Mouse (Mus musculus): Measurements from ENCODE around the gene Accs. TPM values are rescaled to one million over a fixed set of nuclear protein-coding genes. Genes with fewer than 3 reads are reported as not detected.
A peak's percentile ranks its signal among the peaks of the same experiment; 100 is the strongest.

The Accs gene
- polyA plus RNA-seq, 1 experiment, result 19.1 TPM

- H3K4me3 ChIP-seq (replicated peaks; ENCODE audit: extremely low read depth, low read depth, low read length), result no peak overlapping the region
- WGBS, result 50% methylated on average over 4 of the region's 4 CpGs
- DNase-seq, result peak; percentile 62
- 0 out of 2 replicates have a peak, but pooled peaks have one; percentile 11 for TF ChIP-seq CTCF (IDR thresholded peaks at IDR 0.05; ENCODE audit: insufficient read depth, low read length)
- TF ChIP-seq POLR2A (IDR thresholded peaks at IDR 0.05; ENCODE audit: borderline replicate concordance, extremely low read depth, low read depth, low read length), result no peak
- no peaks in the 10 kb centered on the region for H3K4me1 ChIP-seq (ENCODE audit: control insufficient read depth, insufficient read depth, low read length)
Measured at GRCm38 (mm10) chr2:93786175-93786574, 63.6 kb downstream of the Accs start.

- WGBS, result 66% methylated on average over 2 of the region's 2 CpGs
- DNase-seq, result no peak
- no peak for TF ChIP-seq CTCF (IDR thresholded peaks at IDR 0.05; ENCODE audit: insufficient read depth, low read length)
- TF ChIP-seq POLR2A (IDR thresholded peaks at IDR 0.05; ENCODE audit: borderline replicate concordance, extremely low read depth, low read depth, low read length), result no peak
- Histone ChIP-seq H3K4me3 (replicated peaks; ENCODE audit: extremely low read depth, low read depth, low read length) (no peak overlapping the region), H3K4me1 (ENCODE audit: control insufficient read depth, insufficient read depth, low read length) (no peaks in the 10 kb centered on the region)
Measured at GRCm38 (mm10) chr2:93785432-93785798, 64.3 kb downstream of the Accs start.

GRCm38 (mm10) chr2:93784721-93785431 lies 64.9 kb downstream of the Accs start:
- WGBS, result 79% methylated on average over 12 of the region's 12 CpGs
- TF ChIP-seq CTCF (IDR thresholded peaks at IDR 0.05; ENCODE audit: insufficient read depth, low read length), result no peak
- TF ChIP-seq POLR2A (IDR thresholded peaks at IDR 0.05; ENCODE audit: borderline replicate concordance, extremely low read depth, low read depth, low read length), result no peak

GRCm38 (mm10) chr2:93783926-93784539 lies 65.7 kb downstream of the Accs start:
- WGBS, result 91% methylated on average over 9 of the region's 9 CpGs
- TF ChIP-seq CTCF (IDR thresholded peaks at IDR 0.05; ENCODE audit: insufficient read depth, low read length) (no peak), POLR2A (IDR thresholded peaks at IDR 0.05; ENCODE audit: borderline replicate concordance, extremely low read depth, low read depth, low read length) (no peak)
- Histone ChIP-seq H3K4me3 (replicated peaks; ENCODE audit: extremely low read depth, low read depth, low read length) (no peak overlapping the region), H3K4me1 (ENCODE audit: control insufficient read depth, insufficient read depth, low read length) (no peaks in the 10 kb centered on the region)
- DNase-seq, result no peak

More at GRCm38 (mm10) chr2:93784721-93785431, 64.9 kb downstream of the Accs start:
- no peaks in the 10 kb centered on the region for H3K4me1 ChIP-seq (ENCODE audit: control insufficient read depth, insufficient read depth, low read length)
- DNase-seq, result no peak
- no peak overlapping the region for H3K4me3 ChIP-seq (replicated peaks; ENCODE audit: extremely low read depth, low read depth, low read length)

Other genes starting within 250 kb of the Accs start
- gene Alx4, start 207.6 kb downstream of the Accs start, polyA plus RNA-seq (2012; rRNA removed), result 0.24 and 0.47 TPM in 2 replicates
- 58.3 and 59.5 TPM in 2 replicates for gene Ext2, start 27.4 kb downstream of the Accs start, polyA plus RNA-seq (2012; rRNA removed)
- gene Accsl, start 19.2 kb upstream of the Accs start, polyA plus RNA-seq (2012; rRNA removed), result 0.08 TPM in 1 of 2 replicates, not detected in the other
- 51.8 and 107 TPM in 2 replicates for gene Gm13889, start 107.3 kb upstream of the Accs start, polyA plus RNA-seq (2012; rRNA removed)
- not detected in 2 replicates for gene Gm27027, start 146.4 kb upstream of the Accs start, polyA plus RNA-seq (2012; rRNA removed)
- gene Alkbh3, start 160.9 kb upstream of the Accs start, polyA plus RNA-seq (2012; rRNA removed), result 28.2 and 36.6 TPM in 2 replicates

Measured in lung, adult 2 months (tissue).